Mouse (Mus musculus) mouse embryonic stem cell (cell line): ENCODE measurements around the gene Tagln2.

Source experiments
- in situ Hi-C, 2 experiments: fragments of 300-500 bp; cut with MboI; formaldehyde crosslinking; loops; 1 replicate in 1 of 2; 3 replicates in 1 of 2; pipeline ENCODE4 v1.14.3; 2019 to 2020; ENCODE audit warnings: low sequenced_read_pairs in 2 of 2, low pct_unique_long_range_greater_than_20kb in 1 of 2, mixed read lengths in 1 of 2; ENCODE audit not compliant: unreplicated experiment in 1 of 2

The Tagln2 gene

GRCm38 (mm10) chr1:172497428-172497827, 2.4 kb upstream of the Tagln2 start:
- in situ Hi-C loops = no loop called here

DNA sequence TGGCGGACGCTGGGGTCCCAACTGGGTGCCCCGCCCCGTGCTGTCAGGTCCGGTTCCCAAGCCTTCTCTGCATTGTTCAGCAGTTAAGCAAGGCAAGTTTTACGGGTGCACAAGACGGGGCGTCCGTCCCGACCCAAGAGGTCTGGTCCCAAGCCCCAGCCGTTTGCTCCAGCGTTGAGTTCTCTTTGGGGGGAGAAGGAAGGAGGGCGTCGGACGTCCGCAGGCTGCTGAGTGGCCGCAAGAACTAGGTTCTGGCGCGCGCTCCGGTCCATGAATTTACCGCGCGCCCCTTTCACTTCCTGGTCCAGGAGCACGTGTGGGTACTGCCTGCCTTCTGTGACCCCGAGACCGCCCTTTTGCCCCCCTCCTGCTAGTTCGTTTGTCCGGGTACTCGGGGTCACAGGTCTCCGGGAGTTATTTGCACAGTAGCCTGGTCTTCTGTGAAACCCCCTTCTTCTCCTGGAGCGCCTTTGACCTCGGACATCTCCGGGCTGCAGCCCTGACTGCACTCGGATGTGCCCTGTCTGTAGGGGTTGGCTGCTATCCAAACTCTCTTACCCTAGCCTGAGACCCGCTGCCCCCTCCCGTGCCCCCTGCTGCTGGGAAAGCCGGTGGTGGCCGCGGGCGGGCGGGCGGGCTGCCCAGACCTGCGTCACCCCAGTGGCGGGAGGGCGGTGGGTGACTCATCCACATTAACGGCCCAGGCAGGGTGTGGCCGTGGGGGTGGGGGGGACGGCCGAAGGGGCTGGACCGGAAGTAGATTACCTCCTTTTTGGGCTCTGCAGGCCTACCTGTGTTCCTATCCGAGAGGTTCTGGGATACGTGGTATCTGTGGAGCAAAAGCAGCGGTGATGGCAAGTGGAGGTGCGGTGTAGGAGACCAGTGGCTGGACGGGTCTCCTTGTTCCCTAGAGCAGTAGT, 864 bp downstream of the Tagln2 start:
- in situ Hi-C loops = no loop called here

- in situ Hi-C loops = no loop called here
These were observed 1.7 kb downstream of the Tagln2 start for GRCm38 (mm10) chr1:172501371-172502144.

- in situ Hi-C loops = no loop called here
These were observed 2.6 kb downstream of the Tagln2 start for GRCm38 (mm10) chr1:172502145-172503110.

- in situ Hi-C loops = no loop called here
These were observed 3.5 kb downstream of the Tagln2 start for GRCm38 (mm10) chr1:172503111-172503997.

DNA sequence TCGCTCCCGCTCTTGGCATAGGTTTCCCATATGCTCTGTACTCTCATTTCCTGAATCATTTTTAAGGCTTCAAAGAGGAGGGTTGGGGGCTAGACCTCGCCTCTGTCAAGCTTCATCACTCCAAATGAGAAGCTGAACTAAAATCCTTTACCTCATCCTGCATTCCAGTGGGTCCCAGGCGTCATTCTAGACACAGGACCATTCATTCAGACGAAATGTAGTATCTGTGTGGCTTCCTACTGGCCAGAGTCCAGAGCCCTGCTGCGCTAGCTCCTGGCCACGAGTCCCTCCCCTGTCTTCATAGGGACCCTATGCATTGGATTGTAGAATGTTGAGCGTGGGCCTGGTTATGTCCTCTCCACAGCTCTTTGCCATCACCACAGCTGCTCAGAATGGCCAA, 4.9 kb downstream of the Tagln2 start:
- in situ Hi-C loops = no loop called here

DNA sequence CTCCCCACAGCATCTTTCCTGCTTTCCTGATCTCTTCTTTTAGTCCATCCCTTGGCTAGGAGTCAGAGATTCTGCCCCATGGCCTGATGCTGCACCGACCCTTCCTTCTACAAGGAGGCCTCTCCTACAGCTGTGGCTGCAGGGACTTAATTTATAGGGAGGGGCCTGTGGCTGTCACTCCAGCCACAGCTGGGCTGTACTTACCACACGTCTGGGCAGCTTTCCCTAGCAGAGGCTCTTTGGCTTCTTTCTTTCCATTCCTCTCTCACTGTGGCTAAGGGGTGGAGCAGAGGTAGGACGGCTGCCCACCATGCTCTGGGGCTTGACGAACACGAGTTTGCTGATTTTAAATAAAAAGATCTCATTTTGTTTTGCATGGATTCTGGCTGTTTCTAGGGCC, 7.2 kb downstream of the Tagln2 start:
- in situ Hi-C loops = no loop called here

- in situ Hi-C loops = no loop called here
These were observed 7.9 kb downstream of the Tagln2 start for GRCm38 (mm10) chr1:172507701-172508100.

DNA sequence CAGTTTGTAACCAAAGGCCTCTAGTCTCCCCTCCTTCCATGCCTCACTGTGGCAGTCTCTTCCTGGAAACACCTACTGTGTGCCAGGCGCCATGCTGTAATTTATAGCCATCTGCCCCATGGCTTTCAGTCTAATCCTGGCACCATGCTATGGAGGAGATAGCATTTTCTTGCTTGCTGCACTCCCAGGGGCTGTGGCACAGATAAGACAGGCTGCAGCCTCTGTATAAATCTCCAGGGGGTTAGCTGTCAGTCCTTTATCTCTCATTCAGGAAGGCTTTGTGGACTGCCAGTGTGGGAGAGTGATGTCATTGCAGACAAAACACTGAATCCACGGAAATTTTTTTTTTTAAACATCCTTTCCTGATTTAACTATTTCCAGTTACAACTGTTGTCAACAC, 8.3 kb downstream of the Tagln2 start:
- in situ Hi-C loops = no loop called here

DNA sequence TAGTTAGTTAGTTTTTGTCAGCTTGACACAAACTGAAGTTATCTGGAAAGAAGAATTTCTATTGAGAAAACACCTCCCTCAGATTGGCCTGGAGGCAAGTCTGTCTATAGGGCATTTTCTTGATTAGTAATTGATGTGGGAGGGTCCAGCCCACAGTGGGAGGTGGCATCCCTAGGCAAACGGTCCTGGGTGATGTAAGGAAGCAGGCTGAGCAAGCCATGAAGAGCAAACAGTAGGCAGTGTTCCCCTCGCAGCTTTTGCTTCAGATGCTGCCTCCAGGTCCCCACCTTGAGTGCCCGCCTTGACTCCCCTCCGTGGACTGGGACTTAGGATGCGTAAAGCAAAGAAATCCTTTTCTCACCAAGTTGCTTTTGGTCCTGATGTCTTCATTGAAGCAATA, 9.4 kb downstream of the Tagln2 start:
- in situ Hi-C loops = no loop called here

DNA sequence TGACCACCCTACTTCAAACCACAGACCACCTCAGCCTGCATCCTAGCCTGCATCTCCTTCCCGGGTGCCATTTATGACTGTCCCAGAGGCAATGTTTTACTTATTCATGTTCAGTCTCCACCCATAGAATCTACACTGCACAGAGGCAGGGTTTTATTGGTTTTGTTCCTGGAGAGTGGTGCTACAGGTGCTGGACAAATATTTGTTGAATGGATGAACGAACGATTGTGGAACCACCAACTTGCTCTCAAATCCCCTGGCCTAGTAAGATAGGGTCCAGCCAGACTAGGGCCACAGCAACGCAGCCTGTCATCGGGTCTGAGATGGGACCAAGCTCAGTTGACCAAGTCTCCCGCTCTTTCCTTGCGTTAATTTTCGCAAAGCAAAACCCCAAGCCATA, 10.1 kb downstream of the Tagln2 start:
- in situ Hi-C loops = no loop called here

DNA sequence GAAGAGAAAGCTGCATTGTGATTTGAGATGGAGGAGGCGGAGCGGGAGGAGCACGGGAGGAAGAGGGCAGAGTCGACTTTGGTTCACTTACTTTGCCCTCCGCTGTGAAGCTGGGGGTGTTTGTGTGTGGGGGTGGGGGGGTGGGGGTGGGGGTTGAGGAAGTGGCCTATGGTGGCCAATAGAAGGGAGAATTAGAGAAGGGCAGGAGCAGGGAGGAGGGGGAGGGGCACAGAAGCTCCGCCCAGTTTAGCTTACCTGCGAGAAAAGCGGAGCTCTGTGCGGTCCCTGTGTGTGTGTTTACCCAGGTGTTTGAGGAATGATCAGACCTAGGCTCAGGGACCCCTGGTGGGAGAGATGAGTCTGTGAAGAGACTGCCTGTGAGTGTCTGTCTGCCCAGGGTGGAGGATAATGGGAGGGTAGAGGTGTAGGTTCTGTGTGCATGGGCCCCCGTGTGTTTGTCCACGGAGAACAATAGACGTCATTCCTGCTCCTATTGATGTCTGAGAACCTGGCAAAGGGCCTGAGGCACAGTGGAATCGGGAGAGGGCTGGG, 10.7 kb downstream of the Tagln2 start:
- in situ Hi-C loops = no loop called here

DNA sequence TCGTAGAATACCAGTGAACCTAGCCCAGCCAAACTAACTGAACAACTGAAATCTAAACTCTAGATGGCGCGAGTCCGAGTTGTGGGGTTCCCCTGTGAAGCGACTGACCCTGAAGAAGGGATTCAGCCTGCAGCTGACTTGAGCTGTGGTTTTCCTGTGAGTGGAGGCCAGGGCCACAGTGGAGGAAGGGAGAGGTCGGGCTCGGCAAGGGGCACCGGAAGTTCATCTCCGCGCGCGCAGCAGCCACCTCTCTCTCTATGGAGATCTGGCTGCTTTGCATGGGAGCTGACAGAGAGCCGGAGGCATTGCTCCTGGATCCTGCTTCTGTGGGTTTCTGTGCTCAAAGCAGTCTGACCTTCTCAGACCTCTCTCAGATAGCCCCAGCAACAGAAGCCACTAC, 13.1 kb downstream of the Tagln2 start:
- in situ Hi-C loops = no loop called here

DNA sequence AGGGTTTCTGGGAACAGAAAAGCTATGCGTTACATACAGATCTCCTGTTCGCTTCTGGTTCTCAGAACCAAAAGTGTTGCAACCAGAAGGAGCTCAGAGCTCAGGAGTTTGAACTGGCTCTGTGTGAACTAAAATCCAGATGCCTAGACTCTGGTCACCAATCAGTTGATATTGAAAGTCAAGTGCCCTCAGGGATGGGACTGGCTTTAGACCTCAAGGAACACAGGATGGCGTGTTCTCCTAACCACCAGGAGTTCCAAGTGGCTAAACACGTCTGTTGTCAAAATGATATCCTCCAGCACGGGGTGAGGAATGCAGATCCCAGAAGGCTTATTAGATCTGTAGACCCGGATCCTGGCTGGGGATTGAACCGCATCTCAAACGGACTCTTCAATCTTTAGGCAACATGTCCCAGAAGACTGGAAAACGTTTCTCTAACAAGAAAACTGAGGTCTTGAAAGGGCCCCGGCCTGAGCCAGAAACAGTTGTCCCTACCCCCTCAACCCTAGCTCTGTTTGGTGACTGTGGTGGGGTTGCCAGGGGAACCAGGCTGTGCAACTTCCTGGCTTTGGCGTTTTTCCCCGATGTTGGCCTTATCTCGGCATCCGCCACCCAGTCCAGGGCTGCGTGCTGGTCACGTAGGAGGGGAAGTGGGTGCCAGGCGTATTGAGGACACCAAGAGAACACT, 13.8 kb downstream of the Tagln2 start:
- in situ Hi-C loops = no loop called here

DNA sequence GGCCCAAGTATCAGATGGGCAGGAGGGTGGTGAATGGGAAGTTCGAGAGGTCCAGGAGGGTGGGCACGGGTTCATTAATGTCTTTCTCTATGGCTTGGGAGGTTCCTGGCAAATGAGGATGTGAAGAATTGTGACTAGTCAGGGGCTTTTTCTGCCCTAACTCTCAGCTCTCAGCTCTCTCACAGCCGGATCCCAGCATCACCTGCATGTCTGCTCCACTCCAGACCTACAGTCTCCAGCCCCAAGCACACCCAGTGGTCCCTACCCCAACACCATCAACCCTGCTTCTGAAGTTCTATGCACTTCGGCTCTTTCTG, 14.3 kb downstream of the Tagln2 start:
- in situ Hi-C loops = no loop called here

GRCm38 (mm10) chr1:172514551-172515268, 14.9 kb downstream of the Tagln2 start:
- in situ Hi-C loops = no loop called here

DNA sequence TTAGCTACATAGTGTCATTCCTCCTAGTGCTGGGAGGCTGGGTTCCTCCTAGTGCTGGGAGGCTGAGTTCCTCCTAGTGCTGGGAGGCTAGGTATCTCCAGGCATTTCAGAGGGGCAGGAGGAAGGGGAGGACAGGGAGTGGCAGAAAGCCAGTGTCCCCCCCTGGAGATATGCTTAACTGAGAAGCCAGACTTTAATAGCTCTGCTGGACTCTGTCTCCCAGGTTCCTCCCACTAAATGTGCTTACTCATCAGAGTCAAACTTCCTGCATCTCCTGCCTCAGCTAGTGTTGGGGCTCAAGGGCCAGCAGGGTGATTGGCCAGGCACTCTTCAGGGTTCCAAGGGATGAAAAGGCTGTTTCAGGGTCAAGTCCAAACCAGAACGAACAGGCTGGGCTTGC, 15.5 kb downstream of the Tagln2 start:
- in situ Hi-C loops = no loop called here
